Mouse (Mus musculus): ENCODE data around the gene P4hb.

DNA sequence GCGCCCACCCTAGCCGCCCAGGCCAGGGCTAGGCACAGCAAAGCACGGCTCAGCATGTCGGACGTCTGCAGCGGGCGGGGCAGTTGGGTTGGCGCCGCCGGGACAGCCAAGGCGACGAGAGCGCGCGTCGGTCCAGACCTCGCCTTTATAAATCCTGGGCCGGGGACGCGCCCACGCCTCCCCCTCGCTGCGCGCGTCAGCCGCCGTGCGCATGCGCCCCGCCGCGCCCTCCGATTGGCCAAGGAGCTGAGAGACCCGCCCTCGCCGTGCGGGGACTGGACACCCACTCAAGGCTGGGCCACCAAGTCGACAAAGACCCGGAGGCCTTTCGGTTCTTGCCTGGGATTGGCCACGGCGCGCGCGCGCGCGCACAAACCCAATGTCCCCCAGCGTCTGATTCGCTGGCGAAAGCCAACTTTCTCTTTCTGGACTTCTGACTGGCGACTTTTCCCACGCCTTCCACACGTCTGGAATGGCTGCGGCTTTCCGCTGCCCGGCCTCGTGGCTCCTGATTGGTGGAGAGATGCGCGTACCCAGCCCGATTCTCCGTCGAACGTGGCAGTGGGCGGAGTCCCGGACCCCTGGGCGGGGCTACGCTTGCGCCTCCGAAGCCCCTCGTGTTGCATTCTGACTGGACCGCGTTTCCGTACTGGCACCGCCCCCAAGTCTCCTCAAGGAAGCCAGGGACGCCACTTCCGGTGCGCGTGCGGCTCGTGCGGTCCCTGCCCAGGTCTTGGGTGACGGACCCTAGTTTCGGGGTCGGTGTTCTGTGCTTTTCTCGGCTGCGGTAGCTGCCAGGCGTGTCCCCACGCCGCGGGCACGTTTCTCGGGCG, at the start of gene P4hb:
- TF ChIP-seq POLR2A (IDR thresholded peaks at IDR 0.05; ENCODE audit: borderline replicate concordance, insufficient read depth, low read length): peak; percentile 97
- no peak for TF ChIP-seq CTCF (IDR thresholded peaks at IDR 0.05; ENCODE audit: borderline replicate concordance, insufficient read depth, low read depth, low read length)

All from cerebellum, adult 2 months (tissue).